Mouse (Mus musculus) forebrain, embryonic 11.5 days (tissue): ENCODE results near the gene Kdm4b. TPM values are rescaled to one million over a fixed set of nuclear protein-coding genes. Genes with fewer than 3 reads are reported as not detected.
A peak's percentile ranks its signal among the peaks of the same experiment; 100 is the strongest.

Source experiments
- ATAC-seq: fragments of 200-750 bp; cut with Nextera tagmentation; replicated peaks from 2 replicates; pipeline ENCODE4 v1.8.0; 2017; ENCODE audit warnings: moderate TSS enrichment; ENCODE audit not compliant: low FRiP score
- DNase-seq: peaks from one replicate; pipeline ENCODE4 v3.0.0-alpha.2; 2017; ENCODE audit warnings: low spot score
- H3K27ac ChIP-seq: fragments of 300-500 bp; sonication (generic); 2 replicates; pipeline ENCODE4 v1.5.1; 2014; ENCODE audit warnings: low read depth, low read length
- H3K27me3 ChIP-seq: fragments of 300-500 bp; sonication (generic); 2 replicates; pipeline ENCODE4 v1.6.1; 2014; ENCODE audit warnings: mild to moderate bottlenecking, low read length, mixed read lengths; ENCODE audit not compliant: control insufficient read depth, insufficient read depth
- H3K36me3 ChIP-seq: fragments of 300-500 bp; sonication (generic); 2 replicates; pipeline ENCODE4 v1.6.1; 2014; ENCODE audit warnings: mild to moderate bottlenecking, low read length, moderate library complexity, mixed read lengths; ENCODE audit not compliant: control insufficient read depth, insufficient read depth
- H3K4me1 ChIP-seq: fragments of 300-500 bp; sonication (generic); replicated peaks from 2 replicates; pipeline ENCODE4 v1.6.1; 2014; ENCODE audit warnings: low read length, mixed read lengths; ENCODE audit not compliant: control insufficient read depth, insufficient read depth
- H3K4me2 ChIP-seq: fragments of 300-500 bp; sonication (generic); 2 replicates; pipeline ENCODE4 v1.6.1; 2014; ENCODE audit warnings: low read depth, mild to moderate bottlenecking, low read length, moderate library complexity, mixed read lengths; ENCODE audit not compliant: severe bottlenecking
- H3K4me3 ChIP-seq: fragments of 300-500 bp; sonication (generic); 2 replicates; pipeline ENCODE4 v1.5.1; 2014; ENCODE audit warnings: low read depth, low read length
- H3K9ac ChIP-seq: fragments of 300-500 bp; sonication (generic); 2 replicates; pipeline ENCODE4 v1.6.1; 2014; ENCODE audit warnings: low read length
- H3K9me3 ChIP-seq: fragments of 300-500 bp; sonication (generic); 2 replicates; pipeline ENCODE4 v1.6.1; 2016; ENCODE audit warnings: low read length, mixed read lengths; ENCODE audit not compliant: control insufficient read depth
- WGBS: fragments of 180-500 bp; shearing (Covaris S2); extraction: QIAGEN DNeasy Blood & Tissue Kit; methylation state at CpG from one replicate; pipeline ENCODE4 v1.1.7; 2014; 5-methylcytosine and 5-hydroxymethylcytosine counted together
- polyA plus RNA-seq: library from polyadenylated mRNA; unstranded; fragments of >200 nt; fragmentation: Nextera tagmentation; extraction: Ambion mirVana; gene quantifications from 2 replicates; pipeline ENCODE4 v1.2.1, GENCODE M21; 2014

Gene Kdm4b
- polyA plus RNA-seq, 1 experiment from 2014 or later: 52.1 TPM

GRCm38 (mm10) chr17:56411437-56411836, 85.6 kb downstream of the Kdm4b start:
- H3K27ac ChIP-seq: no peak overlapping the region
- H3K27me3 ChIP-seq: no peaks in the 10 kb centered on the region
- DNase-seq (no peak), ATAC-seq (no peak)
- peaks cover 10% of the 10 kb centered on the region for H3K4me1 ChIP-seq
- H3K9me3 ChIP-seq: no peaks in the 10 kb centered on the region
- H3K9ac ChIP-seq: no peak overlapping the region
- H3K4me3 ChIP-seq: no peak overlapping the region
- WGBS: 95% methylated on average over 7 of the region's 7 CpGs
- peaks cover 41% of the 10 kb centered on the region for H3K36me3 ChIP-seq
- no peak overlapping the region for H3K4me2 ChIP-seq

GRCm38 (mm10) chr17:56413113-56413512, 87.3 kb downstream of the Kdm4b start:
- peaks cover 54% of the 10 kb centered on the region for H3K36me3 ChIP-seq
- DNase-seq (no peak), ATAC-seq (no peak)
- H3K27me3 ChIP-seq: no peaks in the 10 kb centered on the region
- no peak overlapping the region for H3K4me2 ChIP-seq
- H3K4me3 ChIP-seq: no peak overlapping the region
- H3K9me3 ChIP-seq: no peaks in the 10 kb centered on the region
- H3K9ac ChIP-seq: no peak overlapping the region
- peaks cover 5% of the 10 kb centered on the region for H3K4me1 ChIP-seq
- H3K27ac ChIP-seq: no peak overlapping the region
- WGBS: 88% methylated on average over 13 of the region's 13 CpGs

- Histone ChIP-seq H3K36me3 (peaks cover 65% of the 10 kb centered on the region), H3K4me1 (no peaks in the 10 kb centered on the region), H3K27ac (no peak overlapping the region), H3K9ac (no peak overlapping the region), H3K4me2 (no peak overlapping the region), H3K4me3 (no peak overlapping the region), H3K9me3 (no peaks in the 10 kb centered on the region), H3K27me3 (no peaks in the 10 kb centered on the region)
- ATAC-seq (no peak), DNase-seq (no peak)
- 96% methylated on average over 9 of the region's 9 CpGs for WGBS
Observed at GRCm38 (mm10) chr17:56414785-56415184, 88.9 kb downstream of the Kdm4b start.

GRCm38 (mm10) chr17:56418304-56418703, 92.4 kb downstream of the Kdm4b start:
- Histone ChIP-seq H3K9me3 (no peaks in the 10 kb centered on the region), H3K4me2 (no peak overlapping the region), H3K4me3 (no peak overlapping the region), H3K36me3 (peaks cover 60% of the 10 kb centered on the region), H3K27me3 (no peaks in the 10 kb centered on the region), H3K27ac (no peak overlapping the region), H3K4me1 (no peaks in the 10 kb centered on the region), H3K9ac (no peak overlapping the region)
- WGBS: 87% methylated on average over 12 of the region's 12 CpGs
- ATAC-seq: no peak
- DNase-seq: no peak

- Histone ChIP-seq H3K4me3 (no peak overlapping the region), H3K27me3 (no peaks in the 10 kb centered on the region), H3K4me2 (no peak overlapping the region), H3K9ac (no peak overlapping the region), H3K9me3 (no peaks in the 10 kb centered on the region), H3K27ac (no peak overlapping the region), H3K36me3 (peaks cover 57% of the 10 kb centered on the region), H3K4me1 (peaks cover 2% of the 10 kb centered on the region; the same call in 1 of the 2 replicates)
- ATAC-seq (no peak), DNase-seq (no peak)
- 90% methylated on average over 2 of the region's 2 CpGs for WGBS
Observed at GRCm38 (mm10) chr17:56420022-56420421, 94.2 kb downstream of the Kdm4b start.

- Histone ChIP-seq H3K27ac (no peak overlapping the region), H3K9me3 (no peaks in the 10 kb centered on the region), H3K36me3 (peaks cover 36% of the 10 kb centered on the region), H3K9ac (peak overlapping the region; percentile 57), H3K4me1 (peaks cover 11% of the 10 kb centered on the region; the same call in 1 of the 2 replicates), H3K4me3 (peak overlapping the region; percentile 39), H3K27me3 (no peaks in the 10 kb centered on the region), H3K4me2 (peak overlapping the region; percentile 78)
- ATAC-seq: peak; percentile 75
- peak; percentile 84 for DNase-seq
- WGBS: 12% methylated on average over 75 of the region's 77 CpGs
Observed at GRCm38 (mm10) chr17:56424726-56425583, 99.1 kb downstream of the Kdm4b start.

GRCm38 (mm10) chr17:56425584-56425914, 99.7 kb downstream of the Kdm4b start:
- H3K36me3 ChIP-seq: peaks cover 36% of the 10 kb centered on the region
- under 1% methylated on average over 47 of the region's 47 CpGs for WGBS
- peak overlapping the region; percentile 57 for H3K9ac ChIP-seq
- H3K4me2 ChIP-seq: peak overlapping the region; percentile 78
- peak; percentile 80 for ATAC-seq
- peaks cover 11% of the 10 kb centered on the region; the same call in 1 of the 2 replicates for H3K4me1 ChIP-seq
- no peaks in the 10 kb centered on the region for H3K9me3 ChIP-seq
- H3K27me3 ChIP-seq: no peaks in the 10 kb centered on the region
- H3K27ac ChIP-seq: no peak overlapping the region
- DNase-seq: peak; percentile 91
- H3K4me3 ChIP-seq: peak overlapping the region; percentile 39

- DNase-seq: no peak
- H3K4me3 ChIP-seq: peak overlapping the region; percentile 39; the same call in 1 of the 2 replicates
- peak overlapping the region; percentile 57 for H3K9ac ChIP-seq
- peaks cover 33% of the 10 kb centered on the region for H3K36me3 ChIP-seq
- WGBS: 40% methylated on average over 3 of the region's 3 CpGs
- no peak overlapping the region for H3K27ac ChIP-seq
- ATAC-seq: no peak
- H3K27me3 ChIP-seq: no peaks in the 10 kb centered on the region
- peaks cover 11% of the 10 kb centered on the region; the same call in 1 of the 2 replicates for H3K4me1 ChIP-seq
- H3K9me3 ChIP-seq: no peaks in the 10 kb centered on the region
- peak overlapping the region; percentile 78 for H3K4me2 ChIP-seq
Observed at GRCm38 (mm10) chr17:56425941-56426340, 100.1 kb downstream of the Kdm4b start.

- 78% methylated on average over 28 of the region's 28 CpGs for WGBS
- Histone ChIP-seq H3K4me2 (no peak overlapping the region), H3K9me3 (no peaks in the 10 kb centered on the region), H3K36me3 (peaks cover 21% of the 10 kb centered on the region), H3K4me3 (no peak overlapping the region), H3K9ac (no peak overlapping the region), H3K4me1 (peaks cover 11% of the 10 kb centered on the region; the same call in 1 of the 2 replicates), H3K27ac (no peak overlapping the region), H3K27me3 (no peaks in the 10 kb centered on the region)
- DNase-seq (no peak), ATAC-seq (no peak)
Observed at GRCm38 (mm10) chr17:56427857-56428256, 102.0 kb downstream of the Kdm4b start.
